Mouse (Mus musculus) neural tube, embryonic 11.5 days (tissue): Measurements from ENCODE around the gene Neurod2. TPM values are rescaled to one million over a fixed set of nuclear protein-coding genes. Genes with fewer than 3 reads are reported as not detected.

Experiments
- ATAC-seq: fragments of 200-750 bp; cut with Nextera tagmentation; 2 replicates; pipeline ENCODE4 v1.8.0; 2017; ENCODE audit warnings: moderate number of reproducible peaks, mild to moderate bottlenecking, moderate TSS enrichment, moderate library complexity; ENCODE audit not compliant: insufficient read depth, low FRiP score, low TSS enrichment
- DNase-seq: peaks from one replicate; pipeline ENCODE4 v3.0.0-alpha.2; 2015; ENCODE audit warnings: low spot score
- H3K27ac ChIP-seq: fragments of 300-500 bp; sonication (generic); 2 replicates; pipeline ENCODE4 v1.5.1; 2014; ENCODE audit warnings: low read depth, mild to moderate bottlenecking, low read length
- H3K27me3 ChIP-seq: fragments of 300-500 bp; sonication (generic); 2 replicates; pipeline ENCODE4 v1.6.1; 2014; ENCODE audit warnings: mild to moderate bottlenecking, low read length, mixed read lengths; ENCODE audit not compliant: control insufficient read depth, insufficient read depth
- H3K36me3 ChIP-seq: fragments of 300-500 bp; sonication (generic); 2 replicates; pipeline ENCODE4 v1.6.1; 2014; ENCODE audit warnings: mild to moderate bottlenecking, low read length, moderate library complexity, mixed read lengths; ENCODE audit not compliant: control insufficient read depth, insufficient read depth
- H3K4me1 ChIP-seq: fragments of 300-500 bp; sonication (generic); 2 replicates; pipeline ENCODE4 v1.6.1; 2014; ENCODE audit warnings: low read length, mixed read lengths; ENCODE audit not compliant: control insufficient read depth, insufficient read depth
- H3K4me2 ChIP-seq: fragments of 300-500 bp; sonication (generic); 2 replicates; pipeline ENCODE4 v1.6.1; 2014; ENCODE audit warnings: low read depth, mild to moderate bottlenecking, moderate library complexity
- H3K4me3 ChIP-seq: fragments of 300-500 bp; sonication (generic); 2 replicates; pipeline ENCODE4 v1.5.1; 2014; ENCODE audit warnings: low read depth, low read length
- H3K9ac ChIP-seq: fragments of 300-500 bp; sonication (generic); 2 replicates; pipeline ENCODE4 v1.6.1; 2014; ENCODE audit warnings: mild to moderate bottlenecking, low read length
- H3K9me3 ChIP-seq: fragments of 300-500 bp; sonication (generic); 2 replicates; pipeline ENCODE4 v1.6.1; 2016; ENCODE audit warnings: low read length; ENCODE audit not compliant: control insufficient read depth
- WGBS: fragments of 180-500 bp; shearing (Covaris S2); extraction: QIAGEN DNeasy Blood & Tissue Kit; methylation state at CpG from one replicate; pipeline ENCODE4 v1.1.7; 2014; 5-methylcytosine and 5-hydroxymethylcytosine counted together
- polyA plus RNA-seq: library from polyadenylated mRNA; unstranded; fragments of >200 nt; fragmentation: Nextera tagmentation; extraction: Ambion mirVana; gene quantifications from 2 replicates; pipeline ENCODE4 v1.2.1, GENCODE M21; 2014

The Neurod2 gene
- polyA plus RNA-seq, 1 experiment from 2014 or later = 1.2 TPM

DNA sequence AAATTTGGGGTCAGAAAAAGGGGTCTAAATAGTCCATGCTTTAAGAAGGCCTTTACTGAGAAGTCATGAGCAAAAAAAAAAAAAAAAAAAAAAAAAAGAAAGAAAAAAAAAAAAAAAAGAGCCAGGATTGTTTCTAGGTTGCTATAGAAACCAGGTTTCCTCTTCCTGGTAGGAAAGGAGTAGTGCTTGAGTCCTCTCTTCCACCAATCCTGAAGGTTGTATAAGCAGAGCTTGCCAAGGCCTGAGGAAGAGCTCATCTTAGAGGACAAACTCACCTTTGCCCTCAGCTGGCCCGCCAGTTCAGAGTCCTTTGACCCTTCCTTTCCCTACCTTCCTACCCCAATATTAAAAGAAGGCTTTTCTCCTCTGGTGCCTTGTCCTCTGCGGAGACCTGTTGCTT, 44.1 kb downstream of the Neurod2 start:
- no peak overlapping the region for H3K9ac ChIP-seq
- no peak overlapping the region for H3K27ac ChIP-seq
- H3K4me1 ChIP-seq = no peaks in the 10 kb centered on the region
- H3K27me3 ChIP-seq = no peaks in the 10 kb centered on the region
- H3K4me3 ChIP-seq = no peak overlapping the region
- 64% methylated on average over 2 of the region's 2 CpGs for WGBS
- no peaks in the 10 kb centered on the region for H3K9me3 ChIP-seq
- DNase-seq (no peak), ATAC-seq (no peak)
- H3K36me3 ChIP-seq = no peaks in the 10 kb centered on the region
- H3K4me2 ChIP-seq = no peak overlapping the region

DNA sequence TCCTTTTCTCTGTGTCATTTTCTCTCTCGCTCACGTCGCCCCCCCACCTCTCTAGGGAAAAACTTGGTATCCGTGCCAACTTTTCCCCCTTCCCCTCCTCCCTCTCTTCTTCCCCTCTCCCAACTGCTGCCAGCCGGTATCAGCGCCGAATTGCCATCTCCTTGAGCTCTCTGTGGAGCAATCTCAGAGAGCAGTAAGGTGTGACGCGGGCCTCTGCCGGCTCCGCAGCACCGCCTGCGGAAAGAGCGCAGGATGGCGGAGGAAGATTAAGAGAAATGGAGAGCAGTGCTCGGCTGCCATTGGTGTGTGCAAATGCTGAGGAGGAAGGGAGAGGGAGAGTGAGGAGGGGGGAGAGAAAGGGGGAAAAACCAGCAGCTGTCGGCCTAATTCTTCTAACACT, 45.2 kb downstream of the Neurod2 start:
- WGBS = 4% methylated on average over 14 of the region's 17 CpGs
- Histone ChIP-seq H3K4me1 (no peaks in the 10 kb centered on the region), H3K36me3 (no peaks in the 10 kb centered on the region), H3K9me3 (no peaks in the 10 kb centered on the region), H3K27ac (no peak overlapping the region), H3K9ac (no peak overlapping the region), H3K4me3 (no peak overlapping the region), H3K4me2 (no peak overlapping the region), H3K27me3 (no peaks in the 10 kb centered on the region)
- ATAC-seq (no peak), DNase-seq (peak; percentile 33)

DNA sequence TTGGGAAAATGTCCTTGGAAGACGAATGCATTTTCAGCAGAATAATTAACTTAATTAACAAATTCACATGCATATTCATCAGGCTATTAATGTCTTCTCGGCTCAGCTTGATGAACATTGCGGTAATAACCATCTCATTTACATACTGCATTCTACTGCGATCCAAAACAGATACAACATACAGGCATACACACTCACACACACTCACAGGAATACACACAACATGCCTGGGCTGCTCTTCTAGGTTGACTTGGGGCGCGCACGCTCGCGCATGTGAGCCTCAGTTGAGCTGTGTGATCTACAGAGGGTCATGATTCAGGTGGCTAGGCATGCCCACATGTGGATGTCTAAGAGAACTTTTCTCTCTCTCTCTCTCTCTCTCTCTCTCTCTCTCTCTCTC, 45.7 kb downstream of the Neurod2 start:
- Histone ChIP-seq H3K4me2 (no peak overlapping the region), H3K4me3 (no peak overlapping the region), H3K9ac (no peak overlapping the region), H3K27ac (no peak overlapping the region), H3K9me3 (no peaks in the 10 kb centered on the region), H3K36me3 (no peaks in the 10 kb centered on the region; the same call in 1 of the 2 replicates), H3K27me3 (no peaks in the 10 kb centered on the region), H3K4me1 (no peaks in the 10 kb centered on the region)
- no peak for ATAC-seq
- DNase-seq = no peak
- WGBS = 29% methylated on average over 9 of the region's 9 CpGs

Other genes with a start within 250 kb of the Neurod2 start
- 24.1 and 26.8 TPM in 2 replicates for gene Fbxl20, start 179.2 kb downstream of the Neurod2 start, polyA plus RNA-seq
- 74.6 and 75.3 TPM in 2 replicates for gene Med1, start 136.4 kb downstream of the Neurod2 start, polyA plus RNA-seq
- gene Cdk12, start 126.6 kb downstream of the Neurod2 start, polyA plus RNA-seq = 13.1 TPM in 2 replicates
- 0.15 TPM in 1 of 2 replicates, not detected in the other for gene Ppp1r1b, start 18.8 kb upstream of the Neurod2 start, polyA plus RNA-seq
- 39.7 and 45.6 TPM in 2 replicates for gene Stard3, start 28.7 kb upstream of the Neurod2 start, polyA plus RNA-seq
- 3.1 and 3.9 TPM in 2 replicates for gene Tcap, start 54.2 kb upstream of the Neurod2 start, polyA plus RNA-seq
- gene Pnmt, start 56.8 kb upstream of the Neurod2 start, polyA plus RNA-seq = 0.40 and 0.91 TPM in 2 replicates
- 6.7 and 7.2 TPM in 2 replicates for gene Pgap3, start 70.8 kb upstream of the Neurod2 start, polyA plus RNA-seq
- 22.3 and 24.5 TPM in 2 replicates for gene Erbb2, start 82.8 kb upstream of the Neurod2 start, polyA plus RNA-seq
- gene Mien1, start 109.3 kb upstream of the Neurod2 start, polyA plus RNA-seq = 133 and 151 TPM in 2 replicates
- 1.4 and 1.9 TPM in 2 replicates for gene Grb7, start 116.7 kb upstream of the Neurod2 start, polyA plus RNA-seq
- gene Ikzf3, start 216.4 kb upstream of the Neurod2 start, polyA plus RNA-seq = not detected in 2 replicates
- gene Zpbp2, start 221.4 kb upstream of the Neurod2 start, polyA plus RNA-seq = 0.16 TPM in 1 of 2 replicates, not detected in the other